Mouse (Mus musculus) kidney, postnatal 36 days (tissue): Measurements from ENCODE around the gene Gm8232.
"Not testable (repeated sequence)": the region's sequence is repeated elsewhere in the genome, so short reads cannot be mapped to it uniquely, and the experiment has no call there.

ENCODE experiments used
- DNase-seq, 2 experiments: peaks; one replicate each; pipeline ENCODE4 v3.0.0; 2021 to 2022; ENCODE audit warnings: mixed read lengths in 2 of 2

The Gm8232 gene

GRCm38 (mm10) chr14:44433335-44433734 is at the start of gene Gm8232:
Gm8232 (plus strand) TSS chr14:44433635.
- not testable (repeated sequence) for DNase-seq

- not testable (repeated sequence) for DNase-seq
Observed at GRCm38 (mm10) chr14:44384233-44384632, 49.2 kb upstream of the Gm8232 start.

GRCm38 (mm10) chr14:44410588-44410987 is 22.8 kb upstream of the Gm8232 start, which contains the start of gene Gm3371:
Gm3371 (minus strand) TSS chr14:44410688.
- not testable (repeated sequence) for DNase-seq
